Mouse (Mus musculus) embryo, embryonic 9.5 days (tissue): ENCODE data around the gene 1700037H04Rik.
A peak's percentile ranks its signal among the peaks of the same experiment; 100 is the strongest.
"Not testable (repeated sequence)": the region's sequence is repeated elsewhere in the genome, so short reads cannot be mapped to it uniquely, and the experiment has no call there.

Experiments
- DNase-seq: peaks from one replicate; pipeline ENCODE4 v3.0.0-alpha.2; 2017; ENCODE audit errors: extremely low spot score

The 1700037H04Rik gene

GRCm38 (mm10) chr2:131128211-131128610 lies 31.7 kb downstream of the 1700037H04Rik start:
- DNase-seq: no peak

- DNase-seq: peak; percentile 85
Observed at GRCm38 (mm10) chr2:131127161-131127730, 32.6 kb downstream of the 1700037H04Rik start, which contains the start of gene Hspa12b. TSS of gene Hspa12b (plus strand) at chr2:131127280.

GRCm38 (mm10) chr2:131125964-131126815 lies 33.7 kb downstream of the 1700037H04Rik start:
- no peak for DNase-seq

- no peak for DNase-seq
Observed at GRCm38 (mm10) chr2:131125157-131125963, 34.5 kb downstream of the 1700037H04Rik start.

- no peak for DNase-seq
Observed at GRCm38 (mm10) chr2:131124166-131124565, 35.7 kb downstream of the 1700037H04Rik start.

GRCm38 (mm10) chr2:131118968-131119574 lies 40.8 kb downstream of the 1700037H04Rik start:
- no peak for DNase-seq

- DNase-seq: no peak
Observed at GRCm38 (mm10) chr2:131105989-131106388, 53.9 kb downstream of the 1700037H04Rik start.

GRCm38 (mm10) chr2:131105061-131105460 lies 54.8 kb downstream of the 1700037H04Rik start:
- not testable (repeated sequence) for DNase-seq

GRCm38 (mm10) chr2:131104021-131104420 lies 55.9 kb downstream of the 1700037H04Rik start:
- DNase-seq: no peak

GRCm38 (mm10) chr2:131101530-131101929 lies 58.4 kb downstream of the 1700037H04Rik start:
- no peak for DNase-seq

GRCm38 (mm10) chr2:131097087-131097486 lies 62.8 kb downstream of the 1700037H04Rik start:
- DNase-seq: no peak
